Mouse (Mus musculus): ENCODE results near the gene Chd9. TPM values are rescaled to one million over a fixed set of nuclear protein-coding genes. Genes with fewer than 3 reads are reported as not detected.
A peak's percentile ranks its signal among the peaks of the same experiment; 100 is the strongest.

The Chd9 gene
- polyA plus RNA-seq, 1 experiment = 68.2 TPM

- no peak for DNase-seq (ENCODE audit: low read depth in 1 of 2, low spot score in 2 of 2)
- no peaks in the 10 kb centered on the region for H3K27me3 ChIP-seq (ENCODE audit: control insufficient read depth, insufficient read depth, low read length)
- no peak overlapping the region for H3K27ac ChIP-seq (ENCODE audit: insufficient read depth, low read length)
- H3K4me3 ChIP-seq (ENCODE audit: extremely low read depth, insufficient read depth, insufficient read length) = no peak overlapping the region
- H3K36me3 ChIP-seq (ENCODE audit: control insufficient read depth, insufficient read depth, low read length) = no peaks in the 10 kb centered on the region; the same call in 1 of the 2 replicates
- no peaks in the 10 kb centered on the region for H3K4me1 ChIP-seq (ENCODE audit: control insufficient read depth, insufficient read depth, insufficient read length)
- no peak for TF ChIP-seq CTCF (IDR thresholded peaks at IDR 0.05; ENCODE audit: extremely low read depth, insufficient read depth, insufficient read length, insufficient replicate concordance)
- no peak for TF ChIP-seq POLR2A (IDR thresholded peaks at IDR 0.05; ENCODE audit: low read depth, low read length)
Observed at GRCm38 (mm10) chr8:91059086-91059578, 231.0 kb downstream of the Chd9 start.

DNA sequence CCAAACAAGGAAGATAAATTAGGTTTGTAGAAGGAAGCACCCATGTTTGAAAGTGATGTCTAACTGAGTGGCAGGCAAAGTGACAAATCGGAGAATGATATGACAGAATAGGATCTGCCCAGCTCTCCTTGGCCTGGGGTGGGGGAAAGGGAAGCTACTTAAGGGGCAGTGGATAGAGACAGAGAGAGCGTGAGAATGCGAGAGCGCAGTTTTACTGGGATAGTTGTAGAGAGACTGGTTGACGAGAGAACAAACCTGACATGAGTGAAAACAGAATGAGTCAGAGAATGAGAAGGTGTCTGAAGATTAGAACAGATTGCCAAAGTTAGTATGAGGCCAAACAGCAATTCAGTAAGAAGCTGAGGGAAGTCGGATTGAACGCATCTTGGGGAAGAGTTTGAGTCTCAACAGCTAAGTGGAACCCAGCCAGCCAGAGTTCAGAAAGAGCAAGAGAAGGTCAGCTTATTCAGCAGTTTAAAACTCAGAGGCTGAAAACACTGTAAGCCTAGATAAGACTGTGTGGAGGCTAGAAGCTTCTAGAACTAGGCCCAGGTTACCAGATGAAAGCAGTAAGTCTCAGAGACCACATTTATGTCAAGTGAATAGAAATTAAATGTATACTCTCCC lies 231.8 kb downstream of the Chd9 start:
- H3K4me1 ChIP-seq (ENCODE audit: control insufficient read depth, insufficient read depth, insufficient read length) = no peaks in the 10 kb centered on the region
- H3K4me3 ChIP-seq (ENCODE audit: extremely low read depth, insufficient read depth, insufficient read length) = no peak overlapping the region
- H3K27ac ChIP-seq (ENCODE audit: insufficient read depth, low read length) = no peak overlapping the region
- TF ChIP-seq POLR2A (IDR thresholded peaks at IDR 0.05; ENCODE audit: low read depth, low read length) = no peak
- no peak for TF ChIP-seq CTCF (IDR thresholded peaks at IDR 0.05; ENCODE audit: extremely low read depth, insufficient read depth, insufficient read length, insufficient replicate concordance)
- DNase-seq (ENCODE audit: low read depth in 1 of 2, low spot score in 2 of 2) = no peak
- no peaks in the 10 kb centered on the region for H3K27me3 ChIP-seq (ENCODE audit: control insufficient read depth, insufficient read depth, low read length)
- WGBS = 86% methylated on average over 7 of the region's 7 CpGs
- H3K36me3 ChIP-seq (ENCODE audit: control insufficient read depth, insufficient read depth, low read length) = no peaks in the 10 kb centered on the region; the same call in 1 of the 2 replicates

- H3K27ac ChIP-seq (ENCODE audit: insufficient read depth, low read length) = no peak overlapping the region
- no peaks in the 10 kb centered on the region for H3K36me3 ChIP-seq (ENCODE audit: control insufficient read depth, insufficient read depth, low read length)
- no peaks in the 10 kb centered on the region for H3K27me3 ChIP-seq (ENCODE audit: control insufficient read depth, insufficient read depth, low read length)
- DNase-seq (ENCODE audit: low read depth in 1 of 2, low spot score in 2 of 2) = no peak
- WGBS = 71% methylated on average over 19 of the region's 19 CpGs
- no peak for TF ChIP-seq POLR2A (IDR thresholded peaks at IDR 0.05; ENCODE audit: low read depth, low read length)
- no peak for TF ChIP-seq CTCF (IDR thresholded peaks at IDR 0.05; ENCODE audit: extremely low read depth, insufficient read depth, insufficient read length, insufficient replicate concordance)
- H3K4me1 ChIP-seq (ENCODE audit: control insufficient read depth, insufficient read depth, insufficient read length) = no peaks in the 10 kb centered on the region
- no peak overlapping the region for H3K4me3 ChIP-seq (ENCODE audit: extremely low read depth, insufficient read depth, insufficient read length)
Observed at GRCm38 (mm10) chr8:91060555-91061471, 232.7 kb downstream of the Chd9 start.

DNA sequence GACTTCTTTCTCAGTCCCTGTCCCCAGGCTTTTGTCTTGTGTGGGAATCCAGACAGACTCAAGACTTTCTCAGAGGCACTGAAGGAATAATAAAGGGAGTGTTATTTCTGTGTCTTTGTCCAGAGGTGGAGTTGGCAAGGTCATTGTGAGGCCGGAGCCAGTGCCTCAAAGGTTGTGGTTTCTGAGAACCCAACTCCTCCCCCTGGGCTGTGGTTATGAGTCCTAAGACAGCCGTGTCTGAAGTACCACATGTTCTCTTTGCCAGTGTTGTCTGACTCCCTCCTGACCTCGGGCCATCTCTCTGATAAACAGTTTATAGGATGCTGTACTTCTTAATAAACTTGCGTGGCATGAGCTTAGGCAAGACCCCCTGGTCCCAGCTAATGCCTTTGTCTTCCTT lies 237.0 kb downstream of the Chd9 start:
- no peaks in the 10 kb centered on the region for H3K27me3 ChIP-seq (ENCODE audit: control insufficient read depth, insufficient read depth, low read length)
- H3K4me1 ChIP-seq (ENCODE audit: control insufficient read depth, insufficient read depth, insufficient read length) = no peaks in the 10 kb centered on the region
- no peak for DNase-seq (ENCODE audit: low read depth in 1 of 2, low spot score in 2 of 2)
- no peaks in the 10 kb centered on the region for H3K36me3 ChIP-seq (ENCODE audit: control insufficient read depth, insufficient read depth, low read length)
- 18% methylated on average over 4 of the region's 4 CpGs for WGBS
- no peak overlapping the region for H3K27ac ChIP-seq (ENCODE audit: insufficient read depth, low read length)
- TF ChIP-seq POLR2A (IDR thresholded peaks at IDR 0.05; ENCODE audit: low read depth, low read length) (no peak), CTCF (IDR thresholded peaks at IDR 0.05; ENCODE audit: extremely low read depth, insufficient read depth, insufficient read length, insufficient replicate concordance) (no peak)
- H3K4me3 ChIP-seq (ENCODE audit: extremely low read depth, insufficient read depth, insufficient read length) = no peak overlapping the region

GRCm38 (mm10) chr8:91069407-91069806 lies 241.3 kb downstream of the Chd9 start:
- H3K27ac ChIP-seq (ENCODE audit: insufficient read depth, low read length) = no peak overlapping the region
- no peaks in the 10 kb centered on the region for H3K36me3 ChIP-seq (ENCODE audit: control insufficient read depth, insufficient read depth, low read length)
- TF ChIP-seq POLR2A (IDR thresholded peaks at IDR 0.05; ENCODE audit: low read depth, low read length) (no peak), CTCF (IDR thresholded peaks at IDR 0.05; ENCODE audit: extremely low read depth, insufficient read depth, insufficient read length, insufficient replicate concordance) (no peak)
- 19% methylated on average over 10 of the region's 10 CpGs for WGBS
- H3K4me3 ChIP-seq (ENCODE audit: extremely low read depth, insufficient read depth, insufficient read length) = peak overlapping the region; percentile 29; the same call in 1 of the 2 replicates
- H3K27me3 ChIP-seq (ENCODE audit: control insufficient read depth, insufficient read depth, low read length) = no peaks in the 10 kb centered on the region
- no peak for DNase-seq (ENCODE audit: low read depth in 1 of 2, low spot score in 2 of 2)
- H3K4me1 ChIP-seq (ENCODE audit: control insufficient read depth, insufficient read depth, insufficient read length) = peaks cover 8% of the 10 kb centered on the region

DNA sequence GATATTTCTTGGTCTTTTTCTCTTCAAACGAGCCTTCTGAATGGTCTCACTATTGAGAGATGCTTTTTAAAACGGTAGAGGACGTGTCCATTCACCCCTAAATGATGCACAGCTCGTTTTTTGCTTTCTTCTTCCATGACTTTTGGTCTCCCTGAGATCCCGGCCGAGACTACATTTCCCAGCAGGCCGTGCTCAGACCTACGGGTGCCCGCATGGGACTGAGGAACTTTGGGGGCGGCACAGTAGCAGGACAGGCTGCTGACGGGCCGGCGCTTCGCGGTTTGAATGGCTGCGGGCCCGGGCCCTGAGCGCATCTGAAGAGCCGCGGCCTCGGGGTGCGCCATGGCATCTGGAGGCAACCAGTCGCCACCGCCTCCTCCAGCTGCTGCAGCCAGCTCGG lies 241.7 kb downstream of the Chd9 start, which contains the start of gene Rbl2:
TSS of gene Rbl2 (plus strand) at position 224 of the 400 bp plus-strand sequence.
- Histone ChIP-seq H3K27me3 (ENCODE audit: control insufficient read depth, insufficient read depth, low read length) (no peaks in the 10 kb centered on the region), H3K36me3 (ENCODE audit: control insufficient read depth, insufficient read depth, low read length) (peaks cover 2% of the 10 kb centered on the region; the same call in 1 of the 2 replicates), H3K27ac (ENCODE audit: insufficient read depth, low read length) (peak within 1 kb of the TSS; percentile 93), H3K4me1 (ENCODE audit: control insufficient read depth, insufficient read depth, insufficient read length) (peaks cover 8% of the 10 kb centered on the region), H3K4me3 (ENCODE audit: extremely low read depth, insufficient read depth, insufficient read length) (peak within 1 kb of the TSS; percentile 94)
- WGBS = under 1% methylated on average over 25 of the region's 25 CpGs
- peak; percentile 82 to 96 for DNase-seq (ENCODE audit: low read depth in 1 of 2, low spot score in 2 of 2)
- no peak for TF ChIP-seq CTCF (IDR thresholded peaks at IDR 0.05; ENCODE audit: extremely low read depth, insufficient read depth, insufficient read length, insufficient replicate concordance)
- peak; percentile 26 for TF ChIP-seq POLR2A (IDR thresholded peaks at IDR 0.05; ENCODE audit: low read depth, low read length)

Measured in spleen, adult 2 months (tissue).